Mouse (Mus musculus): ENCODE results near the gene Prim1. TPM values are rescaled to one million over a fixed set of nuclear protein-coding genes. Genes with fewer than 3 reads are reported as not detected.

Gene Prim1
- polyA plus RNA-seq, 3 experiments from 2014 or later = 18.1 to 73.7 (median 18.2) TPM

Other genes with a start within 250 kb of the Prim1 start
- 1 to 10 TPM in 1 of 3 experiments, not detected in 2; 1.3 TPM for gene Rdh9, start 238.8 kb upstream of the Prim1 start, polyA plus RNA-seq (2017; shearing (Covaris generic))
- gene Rdh16, start 214.0 kb upstream of the Prim1 start, polyA plus RNA-seq (2017; shearing (Covaris generic)) = not detected
- not detected for gene Rdh19, start 165.2 kb upstream of the Prim1 start, polyA plus RNA-seq (2017; shearing (Covaris generic))
- gene Rdh16f2, start 148.7 kb upstream of the Prim1 start, polyA plus RNA-seq (2017; shearing (Covaris generic)) = not detected
- not detected for gene Rdh7, start 126.4 kb upstream of the Prim1 start, polyA plus RNA-seq (2017; shearing (Covaris generic))
- gene Sdr9c7, start 116.7 kb upstream of the Prim1 start, polyA plus RNA-seq (2017; shearing (Covaris generic)) = not detected
- gene Hsd17b6, start 7.6 kb upstream of the Prim1 start, polyA plus RNA-seq (2017; shearing (Covaris generic)) = not detected
- gene Naca, start 20.4 kb downstream of the Prim1 start, polyA plus RNA-seq (2017; shearing (Covaris generic)) = 1,000 to 10,000 TPM in 2 of 3 experiments, 100 to 1,000 TPM in 1; 923 to 1,212 (median 1,047) TPM
- gene Ptges3, start 43.8 kb downstream of the Prim1 start, polyA plus RNA-seq (2017; shearing (Covaris generic)) = 100 to 1,000 TPM; 186 to 360 (median 347) TPM
- 100 to 1,000 TPM; 459 to 529 (median 464) TPM for gene Atp5b, start 68.1 kb downstream of the Prim1 start, polyA plus RNA-seq (2017; shearing (Covaris generic))
- gene Baz2a, start 76.4 kb downstream of the Prim1 start, polyA plus RNA-seq (2017; shearing (Covaris generic)) = 10 to 100 TPM; 37.9 to 63.7 (median 44.3) TPM
- gene Rbms2, start 165.1 kb downstream of the Prim1 start, polyA plus RNA-seq (2017; shearing (Covaris generic)) = 10 to 100 TPM; 24.7 to 29.4 (median 27.8) TPM
- under 1 TPM in 2 of 3 experiments, not detected in 1; 0.28 to 0.58 TPM for gene Gls2, start 179.3 kb downstream of the Prim1 start, polyA plus RNA-seq (2017; shearing (Covaris generic))
- 10 to 100 TPM in 2 of 3 experiments, 1 to 10 TPM in 1; 7.1 to 13.6 (median 13.5) TPM for gene Spryd4, start 196.6 kb downstream of the Prim1 start, polyA plus RNA-seq (2017; shearing (Covaris generic))
- gene Mip, start 210.7 kb downstream of the Prim1 start, polyA plus RNA-seq (2017; shearing (Covaris generic)) = not detected
- 10 to 100 TPM; 23.2 to 45.9 (median 27.2) TPM for gene Timeless, start 216.9 kb downstream of the Prim1 start, polyA plus RNA-seq (2017; shearing (Covaris generic))
- under 1 TPM in 1 of 3 experiments, not detected in 2; 0.34 TPM for gene Apon, start 238.9 kb downstream of the Prim1 start, polyA plus RNA-seq (2017; shearing (Covaris generic))

All from inflammation-experienced regulatory T-cells, adult 6 months (primary cell).